Mouse (Mus musculus): Measurements from ENCODE around the gene Ccdc84.
"Not testable (repeated sequence)": the region's sequence is repeated elsewhere in the genome, so short reads cannot be mapped to it uniquely, and the experiment has no call there.

Gene Ccdc84

GRCm38 (mm10) chr9:44408693-44409092, 9.7 kb downstream of the Ccdc84 start:
- not testable (repeated sequence) for DNase-seq (ENCODE audit: low spot score in 2 of 2)

GRCm38 (mm10) chr9:44407752-44408097, 10.6 kb downstream of the Ccdc84 start:
- no peak for DNase-seq (ENCODE audit: low spot score in 2 of 2)

GRCm38 (mm10) chr9:44406906-44407751, 11.2 kb downstream of the Ccdc84 start, which contains the start of the genes Rps25 and Trappc4:
TSS of gene Rps25 (plus strand) at chr9:44407139.
TSS of gene Trappc4 (minus strand) at chr9:44407600.
- DNase-seq (ENCODE audit: low spot score in 2 of 2) = peak; percentile 89 to 93

DNA sequence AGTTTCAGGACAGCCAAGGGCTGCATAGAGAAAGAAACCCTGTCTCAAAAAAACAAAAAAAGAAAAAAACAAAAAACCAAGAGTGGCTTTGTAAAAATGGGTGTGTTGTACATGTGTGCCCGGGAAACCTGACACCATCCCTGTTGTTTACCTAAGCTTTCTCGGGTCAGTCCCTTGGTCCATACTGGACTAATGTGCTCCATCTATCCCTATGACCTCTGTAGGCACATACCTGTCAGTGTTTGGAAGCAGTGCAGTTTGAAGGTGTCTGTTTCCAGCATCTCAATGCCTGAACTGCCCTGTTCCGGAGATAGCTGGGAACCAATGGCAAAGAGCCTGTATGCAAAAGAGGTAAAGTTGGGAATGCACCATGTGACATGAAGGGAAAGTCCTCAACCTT, 13.4 kb downstream of the Ccdc84 start:
- DNase-seq (ENCODE audit: low spot score in 2 of 2) = no peak

DNA sequence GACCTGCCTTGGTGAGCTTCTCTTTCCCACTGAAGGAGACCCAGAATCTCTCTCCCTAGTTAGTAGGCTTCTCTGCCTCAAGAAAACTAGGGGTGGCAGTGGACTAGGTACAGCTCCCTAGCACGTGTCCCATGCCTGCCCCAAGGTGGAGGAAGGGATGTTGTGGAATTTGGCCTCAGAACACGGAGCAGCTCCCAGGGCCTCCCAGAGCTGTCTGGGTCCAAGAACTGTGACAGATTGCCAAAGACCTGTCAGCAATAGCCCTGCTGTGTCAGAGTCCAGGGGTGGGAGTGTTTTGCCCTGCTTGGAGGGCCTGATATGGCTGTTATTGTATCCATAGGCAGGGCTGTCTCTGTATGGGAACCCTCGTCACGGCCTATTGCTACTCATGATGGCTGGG, 17.3 kb downstream of the Ccdc84 start:
- DNase-seq (ENCODE audit: low spot score in 2 of 2) = no peak

DNA sequence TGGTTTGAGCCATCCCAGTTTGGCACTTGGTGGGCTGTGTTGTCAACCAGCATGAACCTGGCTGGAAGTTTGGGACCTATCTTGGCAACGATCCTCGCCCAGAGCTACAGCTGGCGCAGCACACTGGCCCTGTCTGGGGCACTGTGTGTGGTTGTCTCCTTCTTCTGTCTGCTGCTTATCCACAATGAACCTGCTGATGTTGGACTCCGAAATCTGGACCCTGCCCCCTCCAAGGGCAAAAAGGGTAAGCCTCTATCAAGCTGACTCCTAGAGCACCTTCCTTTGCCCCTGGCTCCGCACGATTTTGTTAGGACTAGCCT, 18.6 kb downstream of the Ccdc84 start:
- no peak for DNase-seq (ENCODE audit: low spot score in 2 of 2)

DNA sequence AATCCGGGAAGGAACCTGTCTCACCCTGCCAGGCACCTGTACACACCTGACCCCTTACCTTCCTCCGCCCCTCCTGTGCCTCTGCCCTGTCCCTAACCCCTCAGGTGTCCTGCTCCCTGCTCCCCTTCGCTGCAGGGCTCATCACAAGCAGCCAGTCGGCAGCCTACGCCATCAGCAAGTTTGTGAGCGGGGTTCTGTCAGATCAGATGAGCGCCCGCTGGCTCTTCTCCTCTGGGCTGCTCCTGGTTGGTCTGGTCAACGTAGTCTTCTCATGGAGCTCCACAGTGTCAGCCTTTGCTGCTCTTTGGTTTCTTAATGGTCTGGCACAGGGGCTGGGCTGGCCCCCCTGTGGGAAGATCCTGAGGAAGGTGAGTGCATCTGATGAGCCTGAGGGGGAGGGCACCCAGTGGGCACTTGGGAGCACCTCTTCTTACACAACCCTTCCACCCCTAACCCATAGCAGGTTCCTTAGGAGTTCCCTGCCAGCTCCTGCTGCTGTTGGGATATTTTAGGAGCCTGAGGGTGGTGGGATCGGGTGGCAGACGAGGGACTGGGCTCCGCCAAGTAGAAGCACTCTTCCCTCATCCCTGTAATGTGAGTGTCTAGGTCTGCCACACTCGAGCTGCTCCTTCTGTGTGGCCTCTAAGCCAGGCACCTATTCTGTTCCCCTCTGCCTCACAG, 19.1 kb downstream of the Ccdc84 start:
- no peak for DNase-seq (ENCODE audit: low spot score in 2 of 2)

GRCm38 (mm10) chr9:44398551-44398950, 19.8 kb downstream of the Ccdc84 start:
- no peak for DNase-seq (ENCODE audit: low spot score in 2 of 2)

DNA sequence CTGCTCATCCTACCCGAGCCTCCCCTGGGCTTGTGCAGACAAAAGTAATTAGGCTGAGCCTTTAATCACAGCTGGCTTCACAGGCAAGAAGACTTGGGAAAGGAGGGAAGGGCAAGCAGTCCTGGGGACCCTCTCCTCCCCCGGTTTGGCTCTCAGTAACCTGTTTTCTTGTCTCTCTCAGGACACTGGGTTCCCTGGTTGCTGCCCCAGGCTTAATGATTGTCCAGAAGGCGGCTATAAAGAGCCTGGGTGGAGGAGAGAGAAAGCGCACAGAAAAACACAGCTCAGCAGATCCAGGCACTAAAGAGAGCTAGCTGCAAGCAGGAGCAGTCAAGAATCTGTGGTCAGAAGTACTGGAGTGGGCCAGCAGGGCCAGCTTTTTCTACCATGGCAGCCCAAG, 20.3 kb downstream of the Ccdc84 start:
- DNase-seq (ENCODE audit: low spot score in 2 of 2) = no peak

GRCm38 (mm10) chr9:44396684-44397411, 21.5 kb downstream of the Ccdc84 start, which contains the start of gene Slc37a4:
TSS of gene Slc37a4 (plus strand) at chr9:44396852.
- DNase-seq (ENCODE audit: low spot score in 2 of 2) = peak; percentile 97 to 99

- DNase-seq (ENCODE audit: low spot score in 2 of 2) = peak; percentile 66 to 78
Measured at GRCm38 (mm10) chr9:44391466-44391865, 26.9 kb downstream of the Ccdc84 start.

DNA sequence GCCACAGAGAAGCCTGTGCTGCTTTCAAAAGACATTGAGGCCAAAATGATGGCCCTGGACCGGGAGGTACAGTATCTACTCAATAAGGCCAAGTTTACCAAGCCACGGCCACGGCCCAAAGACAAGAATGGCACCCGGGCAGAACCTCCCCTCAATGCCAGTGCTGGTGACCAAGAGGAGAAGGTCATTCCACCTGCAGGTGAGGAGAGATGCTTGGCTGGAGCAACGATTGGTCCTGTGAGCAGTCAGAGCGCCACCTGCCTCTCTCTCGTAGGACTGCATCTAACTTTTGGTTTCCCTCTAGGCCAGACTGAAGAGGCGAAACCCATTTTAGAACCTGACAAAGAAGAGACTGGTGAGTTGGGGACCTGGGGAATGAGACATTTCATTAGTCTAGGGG, 29.1 kb downstream of the Ccdc84 start:
- peak; percentile 46 to 61 for DNase-seq (ENCODE audit: low spot score in 2 of 2)

GRCm38 (mm10) chr9:44387221-44387620, 31.1 kb downstream of the Ccdc84 start:
- DNase-seq (ENCODE audit: low spot score in 2 of 2) = no peak

DNA sequence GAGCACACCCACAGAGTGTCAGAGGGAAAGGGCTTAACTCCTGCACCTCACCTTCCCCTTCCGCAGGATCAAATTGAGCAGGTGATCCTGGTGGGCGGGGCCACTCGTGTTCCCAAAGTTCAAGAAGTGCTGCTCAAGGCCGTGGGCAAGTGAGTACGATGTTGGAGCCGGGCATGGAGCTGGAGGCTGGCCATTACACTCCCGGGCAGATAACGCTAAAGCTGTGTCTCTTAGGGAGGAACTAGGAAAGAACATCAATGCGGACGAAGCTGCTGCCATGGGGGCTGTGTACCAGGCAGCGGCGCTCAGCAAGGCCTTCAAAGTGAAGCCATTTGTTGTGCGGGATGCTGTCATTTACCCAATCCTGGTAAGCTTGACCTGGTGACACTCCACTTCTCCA, 33.8 kb downstream of the Ccdc84 start:
- no peak for DNase-seq (ENCODE audit: low spot score in 2 of 2)

- DNase-seq (ENCODE audit: low spot score in 2 of 2) = no peak
Measured at GRCm38 (mm10) chr9:44379862-44380261, 38.5 kb downstream of the Ccdc84 start.

- DNase-seq (ENCODE audit: low spot score in 2 of 2) = peak; percentile 100
Measured at GRCm38 (mm10) chr9:44379054-44379834, 39.1 kb downstream of the Ccdc84 start, which contains the start of gene Hyou1. TSS of gene Hyou1 (plus strand) at chr9:44379490.

GRCm38 (mm10) chr9:44378153-44378730, 40.1 kb downstream of the Ccdc84 start:
- no peak for DNase-seq (ENCODE audit: low spot score in 2 of 2)

GRCm38 (mm10) chr9:44377335-44377734, 41.0 kb downstream of the Ccdc84 start:
- not testable (repeated sequence) for DNase-seq (ENCODE audit: low spot score in 2 of 2)

- no peak for DNase-seq (ENCODE audit: low spot score in 2 of 2)
Measured at GRCm38 (mm10) chr9:44376141-44376540, 42.2 kb downstream of the Ccdc84 start.

DNA sequence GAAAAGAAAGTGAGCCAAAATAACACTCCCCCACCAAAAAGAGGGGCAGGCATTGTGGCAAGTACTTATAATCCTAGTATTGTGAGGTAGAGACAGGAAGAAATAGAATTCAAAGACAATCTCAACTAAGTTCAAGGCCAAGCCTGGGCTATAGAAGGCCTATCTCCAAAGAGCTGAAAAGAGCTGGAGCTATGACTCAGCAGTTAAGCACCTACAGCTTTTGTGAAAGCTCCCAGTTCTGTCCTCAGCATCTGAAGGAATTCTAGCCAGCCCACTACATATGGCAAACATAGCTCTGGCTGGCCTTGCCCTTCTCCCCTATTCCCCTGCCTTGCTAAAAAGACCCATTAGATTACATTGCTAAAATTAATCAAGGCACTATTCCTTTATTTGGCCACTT, 45.0 kb downstream of the Ccdc84 start:
- DNase-seq (ENCODE audit: low spot score in 2 of 2) = no peak

- DNase-seq (ENCODE audit: low spot score in 2 of 2) = peak in 1 of 2 experiments; percentile 48
Measured at GRCm38 (mm10) chr9:44364480-44364879, 53.9 kb downstream of the Ccdc84 start.

Measured in natural killer cell, adult 2 months (primary cell).